Mouse (Mus musculus) forebrain, embryonic 12.5 days (tissue): ENCODE results near the gene E4f1. TPM values are rescaled to one million over a fixed set of nuclear protein-coding genes. Genes with fewer than 3 reads are reported as not detected.
"Not testable (repeated sequence)": the region's sequence is repeated elsewhere in the genome, so short reads cannot be mapped to it uniquely, and the experiment has no call there.

Source experiments
- ATAC-seq: fragments of 200-750 bp; cut with Nextera tagmentation; 2 replicates; pipeline ENCODE4 v1.8.0; 2017; ENCODE audit warnings: moderate TSS enrichment; ENCODE audit not compliant: low FRiP score
- H3K27ac ChIP-seq: fragments of 300-500 bp; sonication (generic); 2 replicates; pipeline ENCODE4 v1.5.1; 2016; ENCODE audit warnings: mild to moderate bottlenecking
- H3K27me3 ChIP-seq: fragments of 300-500 bp; sonication (generic); 2 replicates; pipeline ENCODE4 v1.6.1; 2016; ENCODE audit warnings: mild to moderate bottlenecking
- H3K36me3 ChIP-seq: fragments of 300-500 bp; sonication (generic); replicated peaks from 2 replicates; pipeline ENCODE4 v1.6.1; 2016; ENCODE audit warnings: mild to moderate bottlenecking
- H3K4me1 ChIP-seq: fragments of 300-500 bp; sonication (generic); 2 replicates; pipeline ENCODE4 v1.6.1; 2016
- H3K4me2 ChIP-seq: fragments of 300-500 bp; sonication (generic); 2 replicates; pipeline ENCODE4 v1.6.1; 2016; ENCODE audit warnings: mild to moderate bottlenecking, moderate library complexity
- H3K4me3 ChIP-seq: fragments of 300-500 bp; sonication (generic); replicated peaks from 2 replicates; pipeline ENCODE4 v1.5.1; 2016; ENCODE audit warnings: mild to moderate bottlenecking
- H3K9ac ChIP-seq: fragments of 300-500 bp; sonication (generic); 2 replicates; pipeline ENCODE4 v1.6.1; 2016; ENCODE audit warnings: mild to moderate bottlenecking
- H3K9me3 ChIP-seq: fragments of 300-500 bp; sonication (generic); 2 replicates; pipeline ENCODE4 v1.6.1; 2016
- WGBS: fragments of 180-500 bp; shearing (Covaris S2); methylation state at CpG from one replicate; pipeline ENCODE4 v1.1.7; 2016; 5-methylcytosine and 5-hydroxymethylcytosine counted together
- polyA plus RNA-seq: library from polyadenylated mRNA; unstranded; fragments of >200 nt; fragmentation: Nextera tagmentation; extraction: Ambion mirVana; gene quantifications from 2 replicates; pipeline ENCODE4 v1.2.1, GENCODE M21; 2016

Gene E4f1
- polyA plus RNA-seq, 1 experiment from 2014 or later: 34.1 TPM

GRCm38 (mm10) chr17:24446590-24446989 is 23.5 kb downstream of the E4f1 start:
- no peaks in the 10 kb centered on the region for H3K9me3 ChIP-seq
- no peaks in the 10 kb centered on the region for H3K27me3 ChIP-seq
- no peak overlapping the region for H3K9ac ChIP-seq
- H3K4me2 ChIP-seq: no peak overlapping the region
- peaks cover 99% of the 10 kb centered on the region for H3K36me3 ChIP-seq
- no peak overlapping the region for H3K27ac ChIP-seq
- ATAC-seq: no peak
- H3K4me3 ChIP-seq: no peak overlapping the region
- 90% methylated on average over 8 of the region's 8 CpGs for WGBS
- no peaks in the 10 kb centered on the region for H3K4me1 ChIP-seq

- ATAC-seq: no peak
- Histone ChIP-seq H3K27ac (no peak overlapping the region), H3K4me3 (no peak overlapping the region), H3K4me1 (no peaks in the 10 kb centered on the region), H3K4me2 (no peak overlapping the region), H3K36me3 (peaks cover 99% of the 10 kb centered on the region), H3K9me3 (no peaks in the 10 kb centered on the region), H3K27me3 (no peaks in the 10 kb centered on the region), H3K9ac (no peak overlapping the region; the same call in 1 of the 2 replicates)
- WGBS: 88% methylated on average over 4 of the region's 4 CpGs
Observed at GRCm38 (mm10) chr17:24443409-24443808, 26.7 kb downstream of the E4f1 start.

DNA sequence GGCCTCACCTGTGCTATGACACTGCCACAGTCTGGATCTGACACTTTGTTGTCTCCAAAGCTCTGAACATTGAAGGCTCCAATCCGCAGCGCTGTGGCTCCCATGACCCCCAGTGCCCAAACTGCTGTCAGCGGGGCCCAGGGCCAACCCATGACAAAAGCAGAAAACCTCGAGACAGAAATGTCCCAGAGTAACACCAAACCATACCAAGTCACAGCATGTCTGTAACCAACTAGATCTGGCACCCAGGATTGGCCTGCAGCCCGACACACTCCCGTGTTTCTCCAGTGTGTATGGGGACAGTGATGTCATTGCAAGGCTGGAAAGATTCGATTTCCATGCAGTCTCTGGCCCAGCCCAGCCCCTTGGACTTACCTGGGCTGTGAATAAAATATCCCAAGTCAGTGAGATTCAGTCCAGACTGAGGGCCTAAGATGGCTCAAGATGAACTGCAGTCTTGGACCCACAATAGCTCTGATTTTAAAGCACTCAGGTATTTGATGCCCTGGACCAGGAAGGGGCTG is 27.4 kb downstream of the E4f1 start, which contains the start of gene Dnase1l2:
Gene Dnase1l2, minus strand, starts transcription at position 474 of the 524 bp plus-strand sequence.
- Histone ChIP-seq H3K9ac (no peak within 1 kb of the TSS; the same call in 1 of the 2 replicates), H3K27me3 (no peaks in the 10 kb centered on the region), H3K27ac (no peak within 1 kb of the TSS), H3K4me1 (no peaks in the 10 kb centered on the region), H3K4me3 (no peak within 1 kb of the TSS), H3K9me3 (no peaks in the 10 kb centered on the region), H3K36me3 (peaks cover 97% of the 10 kb centered on the region), H3K4me2 (no peak within 1 kb of the TSS)
- WGBS: 79% methylated on average over 7 of the region's 7 CpGs
- no peak for ATAC-seq

GRCm38 (mm10) chr17:24442107-24442506 is 28.0 kb downstream of the E4f1 start:
- Histone ChIP-seq H3K4me2 (no peak overlapping the region), H3K36me3 (peaks cover 95% of the 10 kb centered on the region), H3K9me3 (no peaks in the 10 kb centered on the region), H3K27me3 (no peaks in the 10 kb centered on the region), H3K4me3 (no peak overlapping the region), H3K9ac (no peak overlapping the region), H3K4me1 (no peaks in the 10 kb centered on the region), H3K27ac (no peak overlapping the region)
- 92% methylated on average over 14 of the region's 14 CpGs for WGBS
- ATAC-seq: no peak

DNA sequence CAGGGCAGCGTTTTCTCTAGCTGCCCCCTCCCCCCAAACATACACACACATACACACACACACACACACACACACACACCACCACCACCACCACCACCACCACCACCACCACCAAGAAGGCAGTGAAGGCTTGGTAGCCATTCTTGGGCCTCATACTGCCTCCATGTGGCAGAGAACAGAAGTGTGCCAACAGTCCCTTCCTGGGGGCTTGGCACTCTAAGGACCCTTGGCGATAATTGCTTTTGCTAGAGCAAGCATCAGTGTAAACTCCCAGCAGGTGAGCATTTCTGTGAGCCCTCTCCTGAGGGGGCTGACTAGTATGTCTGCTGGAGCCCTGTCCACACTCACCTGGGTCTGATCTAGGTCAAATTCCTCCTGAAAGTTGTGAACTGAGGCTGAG is 29.0 kb downstream of the E4f1 start:
- Histone ChIP-seq H3K4me3 (no peak overlapping the region), H3K27me3 (no peaks in the 10 kb centered on the region), H3K4me2 (no peak overlapping the region), H3K36me3 (peaks cover 87% of the 10 kb centered on the region), H3K4me1 (no peaks in the 10 kb centered on the region), H3K9ac (no peak overlapping the region), H3K27ac (no peak overlapping the region), H3K9me3 (no peaks in the 10 kb centered on the region)
- 53% methylated on average over 2 of the region's 2 CpGs for WGBS
- 0 out of 2 replicates have a peak, but pooled peaks have one; percentile 25 for ATAC-seq

DNA sequence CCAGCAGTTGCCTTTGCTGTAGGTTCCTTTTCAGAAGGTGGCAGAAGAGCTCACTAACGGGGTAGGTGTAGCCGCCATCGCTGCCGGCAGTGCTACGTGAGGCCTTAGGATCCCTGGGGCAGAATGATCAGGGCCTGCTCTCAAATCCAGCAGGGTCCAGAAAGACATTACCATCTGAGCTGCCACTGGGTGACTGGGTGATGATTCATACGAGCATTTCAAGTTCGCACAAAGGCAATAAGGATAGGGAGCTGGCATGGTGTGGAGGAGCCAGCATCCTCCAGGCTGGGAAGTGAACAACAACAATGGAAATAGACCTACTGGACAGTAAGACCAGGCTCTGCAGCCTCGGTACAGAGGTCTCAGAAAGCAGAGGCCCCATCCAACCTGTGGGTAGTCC is 29.7 kb downstream of the E4f1 start:
- no peak overlapping the region for H3K4me2 ChIP-seq
- no peak overlapping the region for H3K4me3 ChIP-seq
- H3K9ac ChIP-seq: no peak overlapping the region
- no peaks in the 10 kb centered on the region for H3K27me3 ChIP-seq
- no peak overlapping the region for H3K27ac ChIP-seq
- WGBS: 90% methylated on average over 8 of the region's 8 CpGs
- no peaks in the 10 kb centered on the region for H3K9me3 ChIP-seq
- H3K36me3 ChIP-seq: peaks cover 86% of the 10 kb centered on the region
- no peak for ATAC-seq
- H3K4me1 ChIP-seq: no peaks in the 10 kb centered on the region

GRCm38 (mm10) chr17:24437016-24437415 is 33.1 kb downstream of the E4f1 start:
- no peak overlapping the region for H3K4me2 ChIP-seq
- no peak overlapping the region for H3K27ac ChIP-seq
- 72% methylated on average over 5 of the region's 5 CpGs for WGBS
- peaks cover 64% of the 10 kb centered on the region for H3K36me3 ChIP-seq
- peak; percentile 39; the same call in 1 of the 2 replicates for ATAC-seq
- H3K4me3 ChIP-seq: no peak overlapping the region
- H3K9me3 ChIP-seq: no peaks in the 10 kb centered on the region
- H3K27me3 ChIP-seq: no peaks in the 10 kb centered on the region
- H3K4me1 ChIP-seq: no peaks in the 10 kb centered on the region
- no peak overlapping the region for H3K9ac ChIP-seq

- 91% methylated on average over 14 of the region's 14 CpGs for WGBS
- H3K27me3 ChIP-seq: no peaks in the 10 kb centered on the region
- no peak overlapping the region for H3K4me2 ChIP-seq
- peaks cover 12% of the 10 kb centered on the region for H3K4me1 ChIP-seq
- ATAC-seq: no peak
- H3K27ac ChIP-seq: no peak overlapping the region
- no peak overlapping the region for H3K4me3 ChIP-seq
- H3K9ac ChIP-seq: no peak overlapping the region
- no peaks in the 10 kb centered on the region for H3K9me3 ChIP-seq
- H3K36me3 ChIP-seq: peaks cover 12% of the 10 kb centered on the region
Observed at GRCm38 (mm10) chr17:24429201-24429983, 40.7 kb downstream of the E4f1 start.

DNA sequence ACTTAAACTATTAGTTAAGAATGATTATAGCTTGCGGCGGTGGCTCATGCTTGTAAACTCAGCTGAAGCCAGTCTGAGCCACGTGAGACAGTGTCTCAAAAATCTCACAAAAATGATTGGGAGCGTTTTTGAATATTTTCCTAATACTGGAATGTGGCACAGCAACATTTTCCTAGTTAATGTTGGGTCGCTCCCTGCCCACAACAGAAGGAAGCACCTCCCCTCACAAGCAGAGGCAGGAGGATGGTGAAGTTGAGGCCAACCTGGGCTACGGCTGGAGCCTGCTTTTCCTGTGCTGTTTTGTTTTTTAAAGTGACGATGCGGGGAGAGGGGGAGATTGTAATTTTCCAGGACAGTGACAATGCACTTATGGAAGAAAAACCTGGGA is 42.9 kb downstream of the E4f1 start:
- H3K27ac ChIP-seq: peak overlapping the region; percentile 95
- peak overlapping the region; percentile 71 for H3K4me2 ChIP-seq
- peaks cover 30% of the 10 kb centered on the region for H3K36me3 ChIP-seq

DNA sequence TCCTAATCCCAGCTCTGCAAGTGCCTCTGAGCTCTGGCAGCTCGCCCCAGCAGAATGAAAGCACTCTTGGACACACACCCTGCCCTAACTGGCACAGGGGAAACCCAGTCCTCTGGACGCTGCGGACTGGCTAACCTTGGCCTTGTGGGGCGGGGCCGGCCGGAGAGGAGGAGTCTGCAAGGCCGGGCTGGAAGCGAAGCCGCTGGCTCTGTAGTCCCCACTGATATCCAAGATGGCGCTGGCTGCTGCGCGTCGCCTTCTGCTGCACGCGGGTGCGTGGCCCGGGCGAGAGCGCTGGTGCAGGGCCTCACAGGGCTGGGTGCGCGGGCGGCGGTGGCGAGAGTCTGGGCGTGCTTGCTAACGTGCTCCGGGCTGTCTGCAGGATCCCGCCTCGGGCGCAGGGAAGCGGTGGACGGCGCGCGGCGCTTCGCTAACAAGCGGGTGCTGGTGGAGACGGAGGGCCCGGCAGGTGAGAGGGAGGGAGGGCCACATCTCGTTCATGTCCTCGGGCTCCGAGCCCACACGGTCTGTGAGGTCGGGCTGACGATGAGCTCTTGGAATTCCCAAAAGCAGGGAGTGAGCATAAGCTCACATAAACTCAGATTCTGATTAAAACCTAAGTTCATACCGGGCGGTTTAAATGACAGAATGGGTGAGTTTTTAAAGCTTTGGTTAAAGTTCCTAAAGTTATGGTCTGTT is 43.5 kb downstream of the E4f1 start, which contains the start of gene Eci1:
Gene Eci1, plus strand, starts transcription at position 171 of the 699 bp plus-strand sequence.
- Histone ChIP-seq H3K27me3 (no peaks in the 10 kb centered on the region), H3K9ac (peak within 1 kb of the TSS; percentile 90), H3K4me1 (peaks cover 12% of the 10 kb centered on the region), H3K4me2 (peak within 1 kb of the TSS; percentile 71), H3K9me3 (no peaks in the 10 kb centered on the region), H3K27ac (peak within 1 kb of the TSS; percentile 95), H3K4me3 (peak within 1 kb of the TSS; percentile 71), H3K36me3 (peaks cover 35% of the 10 kb centered on the region)
- ATAC-seq: peak; percentile 97
- under 1% methylated on average over 48 of the region's 48 CpGs for WGBS

More for the DNA sequence above, 42.9 kb downstream of the E4f1 start:
- 9% methylated on average over 8 of the region's 8 CpGs for WGBS
- ATAC-seq: no peak
- H3K27me3 ChIP-seq: no peaks in the 10 kb centered on the region
- H3K9ac ChIP-seq: peak overlapping the region; percentile 90
- peaks cover 12% of the 10 kb centered on the region for H3K4me1 ChIP-seq
- no peaks in the 10 kb centered on the region for H3K9me3 ChIP-seq
- peak overlapping the region; percentile 71 for H3K4me3 ChIP-seq

DNA sequence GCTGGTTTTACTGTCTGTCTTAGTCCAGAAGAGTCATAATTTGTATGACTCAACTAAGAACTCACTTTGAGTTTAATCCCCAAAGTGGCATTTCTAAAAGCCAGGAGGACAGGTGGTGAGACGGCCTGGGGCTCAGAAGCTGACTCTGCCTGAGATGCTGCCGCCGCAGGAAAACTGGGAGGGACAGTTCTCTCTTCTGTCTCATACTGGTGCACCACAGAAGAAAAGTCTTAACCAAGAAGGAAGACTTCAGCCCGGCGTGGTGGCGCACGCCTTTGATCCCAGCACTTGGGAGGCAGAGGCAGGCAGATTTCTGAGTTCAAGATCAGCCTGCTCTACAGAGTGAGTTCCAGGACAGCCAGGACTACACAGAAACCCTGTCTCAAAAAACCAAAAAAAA is 44.2 kb downstream of the E4f1 start:
- ATAC-seq: no peak
- Histone ChIP-seq H3K27me3 (no peaks in the 10 kb centered on the region), H3K36me3 (peaks cover 42% of the 10 kb centered on the region), H3K4me3 (no peak overlapping the region), H3K4me2 (no peak overlapping the region), H3K9ac (no peak overlapping the region), H3K4me1 (peaks cover 12% of the 10 kb centered on the region), H3K27ac (peak overlapping the region; percentile 95; the same call in 1 of the 2 replicates), H3K9me3 (no peaks in the 10 kb centered on the region)
- 92% methylated on average over 7 of the region's 7 CpGs for WGBS

- ATAC-seq, H3K4me3 ChIP-seq, H3K27ac ChIP-seq, H3K9ac ChIP-seq, H3K9me3 ChIP-seq, H3K27me3 ChIP-seq, H3K4me2 ChIP-seq: not testable (repeated sequence)
- Histone ChIP-seq H3K36me3 (peaks cover 48% of the 10 kb centered on the region), H3K4me1 (peaks cover 12% of the 10 kb centered on the region)
- WGBS: 83% methylated on average over 6 of the region's 8 CpGs
Observed at GRCm38 (mm10) chr17:24425326-24425725, 44.8 kb downstream of the E4f1 start.
